Mouse (Mus musculus): ENCODE results near the gene Exoc6b.
"Not testable (repeated sequence)": the region's sequence is repeated elsewhere in the genome, so short reads cannot be mapped to it uniquely, and the experiment has no call there.

DNA sequence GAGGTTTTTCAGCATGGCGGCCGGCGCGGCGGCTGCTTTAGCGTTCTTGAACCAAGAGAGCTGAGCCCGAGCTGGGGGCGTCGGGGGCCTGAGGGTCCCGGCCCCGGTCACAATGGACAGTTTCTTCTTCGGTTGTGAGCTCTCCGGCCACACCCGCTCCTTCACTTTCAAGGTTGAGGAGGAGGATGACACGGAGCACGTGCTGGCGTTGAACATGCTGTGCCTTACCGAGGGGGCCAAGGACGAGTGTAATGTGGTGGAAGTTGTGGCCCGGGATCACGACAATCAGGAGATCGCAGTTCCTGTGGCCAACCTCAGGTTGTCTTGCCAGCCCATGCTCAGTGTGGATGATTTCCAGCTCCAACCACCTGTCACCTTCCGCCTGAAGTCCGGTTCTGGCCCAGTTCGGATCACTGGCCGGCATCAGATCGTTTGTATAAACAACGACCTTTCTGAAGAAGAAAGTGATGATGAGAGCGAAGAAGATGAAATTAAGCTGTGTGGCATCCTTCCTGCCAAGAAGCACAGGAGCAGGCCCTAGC, 6.9 kb upstream of the Exoc6b start:
- not testable (repeated sequence) for TF ChIP-seq CTCF, EP300 (IDR thresholded peaks at IDR 0.05; ENCODE audit: low read depth)

Measured in heart, postnatal 0 days (tissue).